Mouse (Mus musculus): ENCODE results near the gene Sema4c. TPM values are rescaled to one million over a fixed set of nuclear protein-coding genes. Genes with fewer than 3 reads are reported as not detected.
A peak's percentile ranks its signal among the peaks of the same experiment; 100 is the strongest.

Gene Sema4c
- total and polyA plus RNA-seq, 3 experiments = 0.19 to 1.4 TPM; not detected in 1

DNA sequence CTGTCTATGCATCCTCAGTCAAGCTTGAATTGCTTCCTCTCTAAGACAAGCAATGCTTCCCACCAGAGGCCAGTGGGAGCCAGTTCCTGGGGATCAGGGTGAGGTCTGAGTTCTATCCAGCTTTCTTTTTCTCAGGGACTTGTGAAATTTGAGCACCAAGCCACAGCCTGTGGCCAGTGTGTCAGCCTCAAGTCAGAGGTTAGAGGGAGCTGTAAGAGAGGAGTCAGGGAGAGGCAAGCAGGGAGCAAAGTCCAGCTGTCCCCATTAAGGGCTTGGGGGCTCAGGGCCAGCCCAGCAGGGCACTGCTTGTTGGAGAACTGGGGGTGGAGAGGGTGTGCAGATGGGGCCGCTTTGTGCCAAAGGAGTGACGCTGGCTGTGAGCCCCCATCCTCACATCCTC lies 5.0 kb upstream of the Sema4c start:
- H3K4me3 ChIP-seq (ENCODE audit: control insufficient read depth in 1 of 2, insufficient read depth in 1 of 2, low read depth in 2 of 2, low read length in 2 of 2) = no peak overlapping the region
- no peaks in the 10 kb centered on the region for H3K79me2 ChIP-seq (ENCODE audit: control insufficient read depth, insufficient read depth, low read length, poor library complexity)
- no peaks in the 10 kb centered on the region for H3K9me3 ChIP-seq (replicated peaks; ENCODE audit: insufficient read depth, low read length)
- no peak overlapping the region for H3K9ac ChIP-seq (ENCODE audit: control insufficient read depth, low read depth, low read length, poor library complexity, severe bottlenecking)
- H3K27me3 ChIP-seq (ENCODE audit: control insufficient read depth in 1 of 2, insufficient read depth in 2 of 2, low read length in 2 of 2) = peaks cover 6 to 9% of the 10 kb centered on the region in 2 experiments
- H3K27ac ChIP-seq (ENCODE audit: control insufficient read depth, low read depth, low read length) = no peak overlapping the region
- TF ChIP-seq POLR2A (IDR thresholded peaks at IDR 0.05; ENCODE audit: control insufficient read depth in 1 of 2, insufficient read depth in 1 of 2, low read depth in 1 of 2, low read length in 2 of 2, poor library complexity in 1 of 2) (no peak), NRF1 (IDR thresholded peaks at IDR 0.05; ENCODE audit: insufficient read depth, low read depth, low read length, poor library complexity, severe bottlenecking) (no peak)
- no peaks in the 10 kb centered on the region for H3K36me3 ChIP-seq (ENCODE audit: control insufficient read depth in 1 of 2, insufficient read depth in 2 of 2, low read length in 2 of 2)
- peaks cover 2 to 10% of the 10 kb centered on the region in 2 experiments; a peak in 3 of 4 replicates for H3K4me1 ChIP-seq (ENCODE audit: control insufficient read depth in 1 of 2, insufficient read depth in 2 of 2, low read length in 2 of 2)
- DNase-seq (ENCODE audit: low read depth, low spot score) = no peak

DNA sequence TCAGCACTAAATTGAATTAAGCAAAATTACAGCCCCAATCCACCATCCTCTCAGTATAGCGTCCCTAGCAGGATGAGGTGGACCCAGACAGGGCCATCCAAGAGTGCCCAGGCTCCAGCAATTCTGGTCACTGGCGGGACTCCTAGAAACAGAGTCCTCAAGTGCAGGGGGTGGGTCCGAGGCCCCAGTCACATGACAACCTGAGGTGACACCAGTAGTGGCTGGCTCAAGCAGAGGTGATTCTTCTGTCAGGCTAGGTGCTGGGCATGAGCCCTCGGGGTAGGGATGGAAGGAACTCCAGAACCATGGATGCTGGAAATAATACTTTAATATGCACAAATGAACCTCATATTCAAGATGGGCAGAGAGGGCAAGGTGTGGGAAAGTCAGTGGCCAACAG lies 4.2 kb upstream of the Sema4c start:
- Histone ChIP-seq H3K27ac (ENCODE audit: control insufficient read depth, low read depth, low read length) (no peak overlapping the region), H3K9ac (ENCODE audit: control insufficient read depth, low read depth, low read length, poor library complexity, severe bottlenecking) (no peak overlapping the region), H3K9me3 (replicated peaks; ENCODE audit: insufficient read depth, low read length) (no peaks in the 10 kb centered on the region), H3K27me3 (ENCODE audit: control insufficient read depth in 1 of 2, insufficient read depth in 2 of 2, low read length in 2 of 2) (peaks cover 13% of the 10 kb centered on the region in 2 experiments), H3K4me1 (ENCODE audit: control insufficient read depth in 1 of 2, insufficient read depth in 2 of 2, low read length in 2 of 2) (peaks cover 2 to 10% of the 10 kb centered on the region in 2 experiments; a peak in 3 of 4 replicates), H3K4me3 (ENCODE audit: control insufficient read depth in 1 of 2, insufficient read depth in 1 of 2, low read depth in 2 of 2, low read length in 2 of 2) (no peak overlapping the region), H3K36me3 (ENCODE audit: control insufficient read depth in 1 of 2, insufficient read depth in 2 of 2, low read length in 2 of 2) (no peaks in the 10 kb centered on the region), H3K79me2 (ENCODE audit: control insufficient read depth, insufficient read depth, low read length, poor library complexity) (no peaks in the 10 kb centered on the region)
- TF ChIP-seq USF1 (IDR thresholded peaks at IDR 0.05; ENCODE audit: low read depth, low read length) (peak; percentile 48; the same call in 1 of the 2 replicates), MAFK (IDR thresholded peaks at IDR 0.05; ENCODE audit: borderline replicate concordance, low read depth, low read length) (no peak)
- no peak for DNase-seq (ENCODE audit: low read depth, low spot score)

DNA sequence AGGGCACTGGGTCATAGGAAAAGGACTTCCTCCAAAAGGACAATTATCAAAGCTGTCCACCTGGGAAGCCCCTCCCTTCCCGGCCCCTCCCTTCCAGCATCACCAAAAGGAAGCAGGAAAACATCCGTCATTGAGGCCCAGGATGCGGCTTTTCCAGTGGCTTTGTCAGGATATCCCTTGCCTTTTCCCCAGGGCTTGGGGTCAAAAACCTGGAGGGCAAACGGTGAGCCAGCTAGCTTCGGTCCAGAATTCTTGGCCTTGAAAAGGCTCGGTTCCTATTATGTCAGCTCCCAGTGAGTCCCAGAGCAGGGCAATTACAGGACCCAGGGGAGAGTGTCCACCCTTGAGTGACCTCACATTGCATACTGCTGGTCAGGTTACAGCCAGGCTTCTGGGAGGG lies 2.8 kb upstream of the Sema4c start:
- Histone ChIP-seq H3K4me1 (ENCODE audit: control insufficient read depth in 1 of 2, insufficient read depth in 2 of 2, low read length in 2 of 2) (peaks cover 2 to 10% of the 10 kb centered on the region in 2 experiments; a peak in 3 of 4 replicates), H3K4me3 (ENCODE audit: control insufficient read depth in 1 of 2, insufficient read depth in 1 of 2, low read depth in 2 of 2, low read length in 2 of 2) (no peak overlapping the region), H3K27me3 (ENCODE audit: control insufficient read depth in 1 of 2, insufficient read depth in 2 of 2, low read length in 2 of 2) (peaks cover 13% of the 10 kb centered on the region in 2 experiments), H3K27ac (ENCODE audit: control insufficient read depth, low read depth, low read length) (no peak overlapping the region), H3K79me2 (ENCODE audit: control insufficient read depth, insufficient read depth, low read length, poor library complexity) (no peaks in the 10 kb centered on the region; the same call in 1 of the 2 replicates), H3K36me3 (ENCODE audit: control insufficient read depth in 1 of 2, insufficient read depth in 2 of 2, low read length in 2 of 2) (no peaks in the 10 kb centered on the region), H3K9me3 (replicated peaks; ENCODE audit: insufficient read depth, low read length) (no peaks in the 10 kb centered on the region), H3K9ac (ENCODE audit: control insufficient read depth, low read depth, low read length, poor library complexity, severe bottlenecking) (no peak overlapping the region)
- no peak for DNase-seq (ENCODE audit: low read depth, low spot score)
- TF ChIP-seq MAZ (IDR thresholded peaks at IDR 0.05; ENCODE audit: low read depth, low read length) (no peak), EP300 (IDR thresholded peaks at IDR 0.05; ENCODE audit: low read depth in 1 of 2, low read length in 2 of 2) (no peak), SIN3A (IDR thresholded peaks at IDR 0.05; ENCODE audit: low read length) (no peak), POLR2A (IDR thresholded peaks at IDR 0.05; ENCODE audit: control insufficient read depth in 1 of 2, insufficient read depth in 1 of 2, low read depth in 1 of 2, low read length in 2 of 2, poor library complexity in 1 of 2) (no peak), RAD21 (IDR thresholded peaks at IDR 0.05; ENCODE audit: low read depth, low read length) (no peak), CTCF (IDR thresholded peaks at IDR 0.05 in 2 of 3, conservative IDR thresholded peaks at IDR 0.05 in 1 of 3; ENCODE audit: control insufficient read depth in 1 of 3, insufficient read depth in 1 of 3, low read depth in 2 of 3, low read length in 3 of 3, poor library complexity in 1 of 3, severe bottlenecking in 1 of 3) (no peak), MAFK (IDR thresholded peaks at IDR 0.05; ENCODE audit: borderline replicate concordance, low read depth, low read length) (no peak), CHD2 (IDR thresholded peaks at IDR 0.05; ENCODE audit: low read length) (no peak), GABPA (IDR thresholded peaks at IDR 0.05; ENCODE audit: low read depth, low read length) (no peak), GATA1 (IDR thresholded peaks at IDR 0.05; ENCODE audit: low read depth, low read length) (no peak), MYB (IDR thresholded peaks at IDR 0.05; ENCODE audit: low read depth, low read length) (no peak), MYC (IDR thresholded peaks at IDR 0.05; ENCODE audit: low read depth, low read length) (no peak), UBTF (IDR thresholded peaks at IDR 0.05; ENCODE audit: borderline replicate concordance, insufficient read depth, low read depth, low read length) (no peak), ELF1 (IDR thresholded peaks at IDR 0.05; ENCODE audit: low read depth, low read length) (no peak), E2F4 (IDR thresholded peaks at IDR 0.05; ENCODE audit: borderline replicate concordance, low read depth, low read length) (no peak), JUND (IDR thresholded peaks at IDR 0.05; ENCODE audit: low read depth, low read length) (no peak), CHD1 (IDR thresholded peaks at IDR 0.05; ENCODE audit: low read depth, low read length) (no peak), ZNF384 (IDR thresholded peaks at IDR 0.05; ENCODE audit: low read depth, low read length) (no peak)
